Mouse (Mus musculus): ENCODE results near the gene Ap1b1. TPM values are rescaled to one million over a fixed set of nuclear protein-coding genes. Genes with fewer than 3 reads are reported as not detected.

The Ap1b1 gene
- total RNA-seq, 4 experiments from 2014 or later: 152 to 184 (median 173) TPM

DNA sequence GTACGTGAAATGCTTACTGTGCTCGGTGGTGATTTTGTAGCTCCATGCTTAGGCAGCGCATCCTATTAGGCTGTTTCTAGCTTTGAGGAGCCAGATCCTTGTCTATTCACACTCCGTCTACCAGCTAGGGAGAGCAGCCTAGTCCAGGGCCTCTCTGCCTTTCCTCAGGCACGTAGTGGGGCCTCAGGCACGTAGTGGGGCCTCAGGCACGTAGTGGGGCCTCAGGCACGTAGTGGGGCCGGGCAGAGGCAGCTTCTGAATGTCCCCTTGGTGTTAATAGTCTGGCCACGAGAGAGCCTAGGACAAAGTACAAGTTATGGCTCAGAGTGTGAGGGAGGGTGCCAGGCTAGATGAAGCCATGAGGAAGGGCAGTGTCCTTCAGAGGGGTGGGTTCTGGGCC lies 46.1 kb downstream of the Ap1b1 start:
- no peak for DNase-seq (ENCODE audit: low spot score in 2 of 2)

DNA sequence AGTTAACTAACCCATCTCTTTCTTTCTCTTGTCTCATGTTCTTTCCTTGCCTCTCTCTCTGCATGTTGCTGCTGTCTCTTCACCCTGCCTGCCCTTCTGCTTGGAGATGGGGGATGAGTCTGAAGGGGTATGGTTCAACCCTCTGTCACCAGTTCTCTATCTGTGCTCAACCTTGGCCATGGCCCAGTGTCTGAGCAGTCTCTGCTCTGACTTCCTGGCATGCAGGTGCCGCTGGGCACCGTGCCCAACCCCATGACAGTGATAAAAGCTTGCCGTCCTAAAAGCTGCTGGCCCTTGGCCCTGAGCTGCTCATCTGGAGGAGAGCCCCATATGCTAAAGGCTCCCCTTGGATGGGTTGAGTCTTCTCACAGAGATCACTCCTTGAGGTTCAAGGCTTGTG lies 46.5 kb downstream of the Ap1b1 start:
- DNase-seq (ENCODE audit: low spot score in 2 of 2): no peak

DNA sequence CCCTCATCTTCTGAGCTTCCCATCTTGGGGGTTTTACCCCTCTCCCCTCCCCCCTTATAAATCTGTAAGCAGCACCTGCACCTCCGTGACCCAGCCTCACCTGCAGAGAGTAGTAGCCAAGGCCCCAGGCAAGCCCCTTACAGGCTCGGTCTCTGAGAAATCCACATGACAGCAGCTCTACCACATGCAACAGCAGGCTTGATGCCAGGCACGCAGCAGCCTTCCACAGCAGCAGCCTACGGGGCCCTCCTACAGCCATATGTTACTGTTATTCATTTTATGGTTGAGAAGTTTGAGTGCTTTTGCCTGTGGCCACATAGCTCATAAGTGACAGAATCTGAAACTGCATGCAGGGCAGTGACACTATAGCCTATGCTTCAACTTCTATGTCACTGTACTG lies 48.8 kb downstream of the Ap1b1 start:
- DNase-seq (ENCODE audit: low spot score in 2 of 2): peak in 1 of 2 experiments; percentile 91

DNA sequence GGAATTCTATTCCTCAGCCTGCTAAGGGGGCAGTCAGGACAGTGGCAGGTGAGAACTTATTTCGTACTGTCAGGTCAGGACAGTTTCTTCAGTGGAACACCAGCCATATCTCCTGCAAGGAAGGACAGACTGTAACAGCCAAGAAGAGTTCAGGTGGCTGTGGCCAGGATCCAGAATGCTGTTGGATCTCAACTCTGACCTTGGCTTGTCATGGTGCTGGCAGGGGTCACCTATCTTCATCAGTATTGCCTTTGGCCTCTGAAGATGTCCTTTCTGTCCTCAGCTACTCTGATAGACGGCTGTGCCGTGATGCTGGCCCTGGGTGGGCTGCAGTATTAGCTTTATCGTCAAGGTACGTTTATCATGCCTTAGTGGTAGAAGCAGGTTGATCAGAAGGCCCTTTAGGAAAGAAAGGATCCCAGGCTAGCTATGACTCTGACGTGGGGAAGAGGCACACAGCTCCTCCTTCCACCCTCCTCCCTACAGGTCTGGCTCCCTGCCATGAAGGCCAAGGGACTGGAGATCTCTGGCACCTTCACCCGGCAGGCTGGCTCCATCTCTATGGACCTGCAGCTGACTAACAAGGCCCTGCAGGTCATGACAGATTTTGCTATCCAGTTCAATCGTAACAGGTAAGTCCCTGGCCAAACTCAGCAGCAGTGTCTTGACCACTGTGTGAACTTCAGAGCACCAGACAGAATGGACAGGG lies 50.7 kb downstream of the Ap1b1 start:
- no peak for DNase-seq (ENCODE audit: low spot score in 2 of 2)

DNA sequence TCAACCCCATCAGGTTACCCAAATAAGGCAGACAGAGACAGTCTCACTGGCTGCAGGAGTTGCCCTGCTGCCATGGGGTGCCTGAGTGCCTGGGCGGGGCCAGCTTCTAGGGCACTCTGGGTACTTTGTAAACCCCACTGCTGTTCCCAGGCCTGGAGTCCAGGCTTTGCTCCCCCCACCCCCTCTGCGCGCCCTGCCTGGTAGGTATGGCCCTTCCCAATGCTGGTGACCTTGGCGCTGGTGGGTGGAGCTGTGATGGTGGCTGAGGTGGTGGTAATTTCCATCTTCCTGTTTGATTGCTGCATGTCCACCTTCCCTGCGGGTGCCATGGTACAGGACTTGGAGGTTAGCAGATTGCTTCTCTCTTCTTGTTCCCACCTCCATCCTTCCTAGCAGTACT lies 54.0 kb downstream of the Ap1b1 start:
- DNase-seq (ENCODE audit: low spot score in 2 of 2): no peak

DNA sequence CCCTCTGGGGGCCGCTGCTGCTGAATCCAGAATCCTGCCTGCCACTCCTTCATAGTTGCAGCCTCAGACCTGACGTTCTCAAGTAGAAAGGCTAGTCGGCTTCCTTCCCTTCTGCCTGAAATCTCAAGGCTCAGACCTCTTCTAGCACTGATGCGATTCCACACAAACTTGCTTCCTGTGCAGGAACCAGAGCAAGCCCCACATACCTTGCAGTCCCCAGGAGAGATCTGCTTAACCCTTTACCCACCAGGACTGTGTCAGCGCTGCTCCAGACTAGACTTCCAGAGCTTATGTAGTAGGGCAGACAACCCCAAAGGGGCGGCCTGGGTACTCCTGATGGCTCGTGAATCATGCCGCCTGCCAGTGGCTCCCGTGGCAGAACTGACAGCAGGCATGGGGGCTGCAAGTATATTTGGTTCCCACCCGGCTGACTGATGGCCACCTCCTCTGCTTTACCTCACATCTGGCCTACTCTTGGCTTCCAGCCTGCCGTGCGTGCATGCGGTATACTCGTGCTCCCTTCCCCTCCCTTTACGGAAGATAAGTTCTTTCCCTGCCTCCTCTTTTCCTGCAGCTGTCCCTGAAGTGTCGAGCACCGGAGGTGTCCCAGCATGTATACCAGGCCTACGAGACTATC lies 54.6 kb downstream of the Ap1b1 start:
- peak in 1 of 2 experiments; percentile 89 for DNase-seq (ENCODE audit: low spot score in 2 of 2)

DNA sequence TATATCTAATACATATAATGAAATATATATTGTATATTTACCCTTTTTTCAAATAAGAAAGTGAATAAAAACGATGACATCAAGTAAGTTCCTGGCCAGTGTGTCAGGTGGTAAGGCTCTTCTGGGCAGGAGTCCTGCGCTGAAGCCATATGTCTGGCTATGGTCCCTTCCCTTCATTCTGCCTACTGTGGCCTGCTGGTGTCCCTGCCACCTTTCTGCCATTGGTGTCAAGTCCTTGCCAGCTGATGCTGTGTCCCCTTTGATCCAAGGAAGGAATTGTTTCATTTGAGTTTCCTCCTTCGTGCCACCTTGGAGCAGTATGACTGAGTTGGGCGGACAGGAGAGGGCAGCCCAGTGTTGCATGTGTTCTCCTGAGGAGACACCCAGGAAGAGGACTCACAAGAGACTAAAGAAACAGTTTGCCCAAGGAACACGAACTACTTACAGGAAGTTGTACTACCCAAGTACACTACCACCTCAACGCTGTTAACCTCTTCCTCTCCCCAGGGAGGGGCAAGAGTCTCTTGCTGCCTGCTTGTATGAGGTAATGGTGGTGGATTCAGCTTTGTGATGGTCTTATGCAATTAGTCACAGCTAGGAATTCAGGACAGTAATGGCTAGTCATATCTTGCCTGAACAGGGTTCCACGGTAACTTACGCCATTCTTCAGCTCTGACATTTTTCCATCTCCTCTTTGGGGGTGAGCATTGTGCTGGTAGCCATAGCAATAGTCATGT lies 56.2 kb downstream of the Ap1b1 start:
- no peak for DNase-seq (ENCODE audit: low spot score in 2 of 2)

DNA sequence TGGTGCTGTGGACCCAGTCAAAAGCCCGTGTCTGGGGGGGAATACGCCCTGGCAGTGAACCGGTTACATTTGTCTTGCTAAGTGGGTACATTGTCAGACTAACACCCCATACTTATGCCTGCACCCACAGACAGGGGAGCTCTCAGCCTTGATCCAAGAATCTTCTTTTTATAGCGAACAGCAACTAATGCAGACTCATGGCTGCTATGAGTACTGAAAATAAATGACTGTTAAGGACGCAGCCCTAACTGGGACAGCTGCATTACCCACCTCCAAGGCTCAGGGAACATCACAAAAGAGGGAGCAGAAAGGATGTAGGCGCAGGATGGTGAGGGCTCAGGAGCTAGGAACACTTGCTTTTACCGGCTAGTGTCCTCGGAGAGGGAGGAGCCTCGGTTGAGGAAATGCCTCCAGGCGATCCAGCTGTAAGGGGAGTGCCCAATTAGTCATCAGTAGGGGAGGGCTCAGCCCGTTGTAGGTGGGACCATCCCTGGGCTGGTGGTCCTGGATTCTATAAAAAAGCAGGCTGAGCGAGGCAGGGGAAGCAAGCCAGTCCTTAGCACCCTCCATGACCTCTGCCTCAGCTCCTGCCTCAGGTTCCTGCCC lies 59.8 kb downstream of the Ap1b1 start:
- peak in 1 of 2 experiments; percentile 63 for DNase-seq (ENCODE audit: low spot score in 2 of 2)

DNA sequence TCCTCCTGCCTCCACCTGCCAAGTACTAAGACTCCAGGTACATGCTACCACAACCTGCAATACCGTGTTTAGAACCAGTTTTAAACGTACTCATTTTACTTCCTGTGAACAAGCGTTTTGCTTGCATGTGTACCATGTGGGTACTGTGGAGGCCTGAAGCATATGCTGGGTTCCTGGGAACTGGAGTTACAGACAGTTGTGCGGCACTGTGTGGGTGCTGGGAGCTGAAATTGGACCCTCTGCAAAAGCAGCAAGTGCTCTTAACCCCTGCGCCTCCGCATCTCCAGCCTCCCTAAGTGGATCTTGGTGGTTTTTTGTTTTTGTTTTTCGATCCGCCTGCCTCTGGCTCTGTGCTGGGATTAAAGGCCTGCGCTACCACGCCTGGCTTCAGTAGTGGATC lies 65.0 kb downstream of the Ap1b1 start:
- DNase-seq (ENCODE audit: low spot score in 2 of 2): no peak

DNA sequence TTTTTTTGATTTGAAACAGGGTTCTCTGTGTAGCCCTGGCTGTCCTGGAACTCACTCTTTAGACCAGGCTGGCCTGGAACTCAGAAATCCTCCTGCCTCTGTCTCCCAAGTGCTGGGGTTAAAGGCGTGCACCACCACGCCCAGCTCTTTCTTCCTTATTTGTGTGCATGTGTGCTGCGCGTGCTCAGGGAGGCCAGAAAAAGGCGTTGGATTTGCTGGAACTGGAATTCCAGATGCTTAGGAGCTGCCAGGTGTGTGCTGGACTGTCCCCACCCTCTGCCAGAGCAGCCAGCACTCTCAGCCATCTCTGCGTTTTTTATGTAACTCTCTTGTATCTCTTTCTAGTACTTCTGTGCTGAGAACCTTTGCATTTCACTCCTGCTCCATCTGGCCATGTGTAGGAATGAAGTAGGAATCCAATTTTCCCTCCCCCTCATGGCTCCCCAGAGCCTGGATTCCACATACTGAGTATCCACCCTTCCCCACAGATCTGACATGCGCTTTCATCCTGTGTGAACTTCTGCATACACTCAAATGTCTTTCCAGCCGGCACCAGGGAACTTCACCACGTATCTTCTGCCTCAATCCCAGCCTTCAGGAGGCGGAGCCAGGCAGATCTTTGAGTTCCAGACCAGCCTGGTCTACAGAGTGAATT lies 65.7 kb downstream of the Ap1b1 start:
- peak in 1 of 2 experiments; percentile 86 for DNase-seq (ENCODE audit: low spot score in 2 of 2)

DNA sequence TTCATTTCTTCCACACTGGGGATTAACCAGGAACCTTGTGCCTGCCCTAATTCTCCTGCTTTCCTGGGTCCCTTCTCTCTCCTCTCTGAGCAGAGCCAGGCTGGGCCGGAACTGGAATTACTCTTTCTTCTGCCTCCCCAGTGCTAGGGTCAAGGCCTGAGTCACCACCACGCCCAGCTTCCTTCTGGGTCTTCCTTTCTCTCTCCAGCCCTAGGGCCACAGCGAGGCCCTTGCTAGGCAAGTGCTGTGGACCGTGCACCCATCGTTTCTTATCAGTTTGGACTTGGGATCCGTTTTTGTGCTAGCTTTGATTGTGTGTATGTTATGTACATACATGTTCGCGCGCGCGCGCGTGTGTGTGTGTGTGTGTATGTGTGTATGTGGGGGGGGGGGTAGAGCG lies 67.5 kb downstream of the Ap1b1 start:
- no peak for DNase-seq (ENCODE audit: low spot score in 2 of 2)

DNA sequence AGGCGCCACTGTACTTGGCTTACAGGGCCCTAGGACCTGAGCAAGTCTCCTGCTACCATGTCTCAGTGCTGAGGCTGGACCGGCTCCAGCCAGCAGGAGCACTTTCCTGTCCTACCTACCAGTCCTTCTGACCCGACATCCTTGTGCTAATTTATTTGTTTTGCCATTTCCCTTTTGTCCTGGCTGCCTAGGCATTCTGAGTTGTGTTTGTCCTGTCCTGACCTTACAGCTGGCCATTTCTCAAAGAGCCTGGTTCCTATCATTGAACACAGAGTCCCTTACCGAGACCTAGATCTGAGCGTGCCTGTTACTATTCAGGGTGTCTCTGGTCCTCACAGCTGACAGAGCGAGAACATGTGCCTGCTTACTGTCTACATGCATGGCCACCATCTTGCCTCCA lies 68.2 kb downstream of the Ap1b1 start:
- DNase-seq (ENCODE audit: low spot score in 2 of 2): no peak

DNA sequence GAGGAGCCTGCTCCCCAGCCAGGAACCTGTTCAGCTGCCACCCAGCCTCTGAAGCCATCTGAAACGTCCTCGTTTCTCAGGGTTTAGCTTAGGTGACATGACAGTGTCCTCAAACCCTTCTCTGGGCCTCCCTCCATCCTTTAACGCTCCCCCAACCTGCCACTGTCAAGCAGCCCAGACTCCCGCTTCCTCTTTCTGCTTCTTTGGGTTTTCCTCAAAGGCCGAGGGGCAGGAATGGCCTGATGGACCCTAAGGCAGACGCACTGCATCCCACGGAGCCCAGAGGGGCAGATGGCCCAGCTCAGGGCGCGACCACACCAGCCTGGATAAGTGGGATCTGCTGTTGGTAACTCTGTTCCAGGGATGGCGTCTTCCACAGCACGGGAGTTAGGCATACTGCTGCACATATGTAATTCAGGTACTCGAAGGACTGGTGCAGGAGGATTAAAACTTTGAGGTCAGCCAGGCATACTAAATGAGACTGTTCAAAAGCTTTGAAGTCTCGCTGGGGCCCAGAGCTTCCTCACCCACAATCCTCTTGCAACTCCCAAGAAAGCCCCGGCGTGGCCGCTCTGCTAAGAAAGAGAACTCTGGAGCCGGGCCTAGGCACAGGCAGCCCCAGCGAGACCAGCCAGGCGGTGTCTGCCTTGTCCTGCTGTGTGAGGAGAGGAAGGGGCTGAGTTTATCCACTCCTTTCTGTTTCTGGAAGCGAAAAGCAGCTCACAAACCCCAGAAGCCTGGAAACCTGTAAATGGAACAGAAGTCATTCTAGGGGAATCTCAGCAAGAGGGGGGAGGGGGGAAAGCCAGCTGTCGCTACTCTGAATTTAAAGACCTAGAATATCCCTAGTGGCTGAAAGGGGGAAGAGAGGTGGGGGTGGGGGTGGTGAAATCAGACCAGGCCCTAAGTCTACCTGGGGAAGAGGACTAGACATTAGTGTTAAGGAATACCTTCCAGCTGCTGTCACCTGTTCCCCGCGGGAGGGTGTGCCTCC lies 69.6 kb downstream of the Ap1b1 start:
- no peak for DNase-seq (ENCODE audit: low spot score in 2 of 2)

DNA sequence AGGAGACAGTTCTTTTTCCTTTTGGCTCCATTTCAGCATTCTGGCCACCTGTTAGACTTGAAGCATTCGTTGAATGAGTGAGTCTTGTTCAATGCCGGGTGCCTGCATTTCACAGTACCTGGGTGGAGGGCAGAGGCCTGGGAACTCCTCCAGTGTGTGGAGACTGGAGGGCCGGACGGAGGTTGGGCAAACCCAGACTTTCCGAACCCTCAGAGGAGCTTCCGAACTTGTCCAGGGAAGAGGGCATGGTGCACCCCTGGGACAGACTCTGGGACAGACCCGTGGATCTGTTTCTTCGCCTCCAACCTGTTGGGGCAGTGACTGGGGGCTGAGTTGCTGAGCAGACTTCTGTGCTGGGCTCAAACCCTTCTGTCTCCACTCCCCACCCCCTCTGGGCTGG lies 70.4 kb downstream of the Ap1b1 start:
- DNase-seq (ENCODE audit: low spot score in 2 of 2): no peak

DNA sequence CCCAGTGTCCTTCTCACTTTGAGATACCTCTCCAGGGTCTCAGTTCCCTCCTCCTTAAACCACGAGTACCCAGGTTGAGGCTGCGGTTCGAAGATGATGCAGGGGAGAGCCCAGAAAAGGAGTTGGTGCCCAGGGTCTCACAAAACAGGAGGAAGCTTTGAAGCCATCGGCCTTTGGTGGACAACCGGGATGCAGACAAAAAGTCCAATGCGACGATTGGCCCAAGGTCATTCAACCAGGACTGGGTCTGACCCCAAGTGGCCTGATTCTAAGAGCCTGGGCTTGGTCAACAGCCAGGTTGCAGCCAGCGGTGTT lies 70.9 kb downstream of the Ap1b1 start:
- DNase-seq (ENCODE audit: low spot score in 2 of 2): no peak

DNA sequence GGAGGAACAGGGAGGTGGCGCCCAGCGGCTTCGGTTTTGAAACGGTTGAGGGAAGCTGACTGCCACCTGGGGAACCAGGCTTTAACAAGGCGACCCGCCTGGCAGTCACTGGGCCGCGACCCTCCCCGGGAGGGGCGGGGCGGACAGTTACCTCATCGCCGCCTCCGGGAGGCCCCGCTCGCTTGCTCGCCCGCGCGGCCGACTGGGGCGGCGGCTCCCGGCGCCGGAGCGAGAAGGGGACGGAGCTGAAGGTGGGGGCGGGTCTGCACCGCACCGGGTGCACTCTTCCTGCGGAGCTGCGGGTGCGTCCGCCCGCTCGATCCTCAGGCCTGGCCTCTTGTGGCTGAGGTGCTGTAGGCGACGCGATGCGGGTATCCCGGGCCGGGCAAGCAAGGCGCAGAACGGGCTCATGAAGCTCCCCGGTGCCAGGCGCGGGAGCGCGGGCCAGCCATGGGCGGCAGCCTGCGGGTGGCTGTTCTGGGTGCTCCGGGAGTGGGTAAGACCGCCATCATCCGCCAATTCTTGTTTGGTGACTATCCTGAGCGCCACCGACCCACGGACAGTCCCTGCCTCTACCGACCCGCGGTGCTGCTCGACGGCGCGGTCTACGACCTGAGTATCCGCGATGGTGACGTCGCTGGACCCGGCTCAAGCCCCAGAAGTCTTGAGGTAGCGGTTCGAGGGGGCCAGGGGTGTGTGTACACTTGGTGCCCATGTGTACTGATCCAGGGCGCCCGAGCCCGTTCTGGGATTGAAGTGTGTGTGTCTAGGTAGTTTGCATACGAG lies 71.4 kb downstream of the Ap1b1 start, which contains the start of gene Rasl10a:
TSS of gene Rasl10a (plus strand) at position 273 of the 786 bp plus-strand sequence.
- DNase-seq (ENCODE audit: low spot score in 2 of 2): peak in 1 of 2 experiments; percentile 39

DNA sequence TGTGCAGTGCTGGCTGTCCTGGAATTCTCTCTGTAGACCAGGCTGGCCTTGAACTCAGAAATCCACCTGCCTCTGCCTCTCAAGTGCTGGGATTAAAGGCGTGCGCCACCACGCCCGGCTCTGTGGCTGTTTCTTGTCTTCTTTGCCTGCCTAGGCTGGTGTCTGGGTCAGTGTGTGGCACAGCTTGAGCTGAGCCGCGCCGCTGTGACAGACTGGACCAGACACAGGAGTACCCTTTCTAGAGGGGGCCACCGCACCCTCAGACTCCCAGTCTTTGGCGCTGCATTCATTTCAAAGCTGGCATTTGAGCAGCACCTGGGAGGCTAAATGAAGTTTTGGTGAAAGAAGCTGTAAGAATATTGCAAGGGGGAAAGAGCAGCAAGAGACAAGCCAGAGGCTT lies 72.2 kb downstream of the Ap1b1 start:
- DNase-seq (ENCODE audit: low spot score in 2 of 2): peak in 1 of 2 experiments; percentile 22

DNA sequence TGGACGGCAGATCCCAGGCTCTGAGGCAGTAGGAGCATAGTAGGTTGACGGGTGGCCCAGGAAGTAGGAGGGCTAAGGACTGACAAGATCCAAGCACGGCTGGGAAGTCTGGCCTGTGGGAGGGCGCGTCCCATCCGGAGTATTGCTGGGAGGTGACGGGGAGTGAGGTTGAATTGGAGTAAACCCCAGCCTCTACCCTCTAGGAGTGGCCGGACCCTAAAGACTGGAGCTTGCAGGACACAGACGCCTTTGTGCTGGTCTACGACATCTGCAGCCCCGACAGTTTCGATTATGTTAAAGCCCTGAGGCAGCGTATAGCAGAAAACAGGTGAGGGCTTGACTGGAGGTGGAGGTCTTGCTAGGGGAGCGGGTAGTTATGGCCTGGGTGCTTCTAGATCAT lies 72.6 kb downstream of the Ap1b1 start:
- DNase-seq (ENCODE audit: low spot score in 2 of 2): peak in 1 of 2 experiments; percentile 26

DNA sequence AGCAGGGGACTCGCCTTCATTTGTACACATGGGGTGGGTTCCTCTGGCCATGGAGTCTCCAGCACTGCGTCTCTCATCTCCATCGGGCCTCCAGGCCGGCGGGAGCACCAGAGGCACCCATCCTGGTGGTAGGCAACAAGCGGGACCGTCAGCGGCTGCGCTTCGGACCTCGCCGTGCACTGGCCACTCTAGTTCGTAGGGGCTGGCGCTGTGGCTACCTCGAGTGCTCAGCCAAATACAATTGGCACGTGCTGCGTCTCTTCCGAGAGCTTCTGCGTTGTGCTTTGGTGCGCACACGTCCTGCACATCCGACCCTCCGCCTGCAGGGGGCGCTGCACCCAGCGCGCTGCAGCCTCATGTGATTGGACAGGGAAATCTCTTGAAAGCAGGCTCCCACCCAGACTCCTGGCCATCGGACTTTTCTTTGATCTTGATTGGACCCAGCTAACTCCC lies 73.1 kb downstream of the Ap1b1 start:
- peak in 1 of 2 experiments; percentile 55 for DNase-seq (ENCODE audit: low spot score in 2 of 2)
